Mouse (Mus musculus) bone marrow, adult 2 months (tissue): ENCODE data around the gene Rtn4rl1.

Source experiments
- CTCF ChIP-seq: fragments of 200-500 bp; IDR thresholded peaks from 2 replicates; pipeline ENCODE4 v1.5.1; 2011; ENCODE audit warnings: low read length, control low read depth; ENCODE audit not compliant: control insufficient read depth, insufficient read depth
- POLR2A ChIP-seq: fragments of 200-500 bp; IDR thresholded peaks from 2 replicates; pipeline ENCODE4 v1.6.1; 2011; ENCODE audit warnings: low read depth, mild to moderate bottlenecking, control low read depth, low read length, borderline replicate concordance; ENCODE audit not compliant: control insufficient read depth

DNA sequence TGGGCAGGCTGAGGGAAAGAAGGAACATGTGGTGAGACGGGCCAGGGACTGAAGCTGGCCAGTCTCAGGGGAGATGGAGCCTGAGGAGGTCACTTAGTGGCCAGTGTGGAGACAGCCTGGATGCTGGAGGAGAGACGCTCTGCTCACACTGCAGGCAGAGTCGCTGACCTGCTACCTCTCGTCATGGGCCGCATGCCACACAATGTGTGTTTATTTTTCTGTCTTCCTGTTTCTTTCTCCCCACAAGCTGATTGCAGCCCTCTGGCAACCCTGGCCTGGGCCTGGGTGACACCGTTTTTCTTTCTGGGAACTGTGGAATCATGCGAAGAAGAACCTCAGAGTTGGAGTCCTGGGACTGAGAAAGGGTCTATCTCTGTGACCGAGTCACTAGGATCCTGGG is 8.1 kb downstream of the Rtn4rl1 start:
- TF ChIP-seq POLR2A (no peak), CTCF (no peak)
